Mouse (Mus musculus): Measurements from ENCODE around the gene Gne.
A peak's percentile ranks its signal among the peaks of the same experiment; 100 is the strongest.
"Not testable (repeated sequence)": the region's sequence is repeated elsewhere in the genome, so short reads cannot be mapped to it uniquely, and the experiment has no call there.

The Gne gene

GRCm38 (mm10) chr4:44072873-44073441 lies 11.0 kb downstream of the Gne start:
- ATAC-seq (ENCODE audit: low TSS enrichment) = peak; percentile 62; the same call in 1 of the 2 replicates

- ATAC-seq (ENCODE audit: low TSS enrichment) = peak; percentile 97
These were observed 11.7 kb downstream of the Gne start for GRCm38 (mm10) chr4:44072146-44072872.

GRCm38 (mm10) chr4:44071741-44072145 lies 12.2 kb downstream of the Gne start:
- peak; percentile 42 for ATAC-seq (ENCODE audit: low TSS enrichment)

- ATAC-seq (ENCODE audit: low TSS enrichment) = no peak
These were observed 13.3 kb downstream of the Gne start for GRCm38 (mm10) chr4:44070641-44071040.

- no peak for ATAC-seq (ENCODE audit: low TSS enrichment)
These were observed 14.6 kb downstream of the Gne start for GRCm38 (mm10) chr4:44069411-44069810.

GRCm38 (mm10) chr4:44068736-44069135 lies 15.2 kb downstream of the Gne start:
- ATAC-seq (ENCODE audit: low TSS enrichment) = no peak

- no peak for ATAC-seq (ENCODE audit: low TSS enrichment)
These were observed 17.1 kb downstream of the Gne start for GRCm38 (mm10) chr4:44066891-44067290.

GRCm38 (mm10) chr4:44065355-44066025 lies 18.5 kb downstream of the Gne start:
- ATAC-seq (ENCODE audit: low TSS enrichment) = peak; percentile 84

- ATAC-seq (ENCODE audit: low TSS enrichment) = peak; percentile 24
These were observed 21.2 kb downstream of the Gne start for GRCm38 (mm10) chr4:44062816-44063215.

- peak; percentile 42; the same call in 1 of the 2 replicates for ATAC-seq (ENCODE audit: low TSS enrichment)
These were observed 21.9 kb downstream of the Gne start for GRCm38 (mm10) chr4:44062062-44062461.

GRCm38 (mm10) chr4:44059674-44060073 lies 24.3 kb downstream of the Gne start:
- ATAC-seq (ENCODE audit: low TSS enrichment) = no peak

GRCm38 (mm10) chr4:44049812-44050211 lies 34.2 kb downstream of the Gne start:
- ATAC-seq (ENCODE audit: low TSS enrichment) = no peak

- no peak for ATAC-seq (ENCODE audit: low TSS enrichment)
These were observed 37.9 kb downstream of the Gne start for GRCm38 (mm10) chr4:44046066-44046465.

- ATAC-seq (ENCODE audit: low TSS enrichment) = no peak
These were observed 39.2 kb downstream of the Gne start for GRCm38 (mm10) chr4:44044685-44045356.

GRCm38 (mm10) chr4:44043182-44043581 lies 40.8 kb downstream of the Gne start:
- ATAC-seq (ENCODE audit: low TSS enrichment) = not testable (repeated sequence)

- no peak for ATAC-seq (ENCODE audit: low TSS enrichment)
These were observed 41.5 kb downstream of the Gne start for GRCm38 (mm10) chr4:44042429-44042828.

- no peak for ATAC-seq (ENCODE audit: low TSS enrichment)
These were observed 43.2 kb downstream of the Gne start for GRCm38 (mm10) chr4:44040802-44041201.

GRCm38 (mm10) chr4:44036455-44036854 lies 47.5 kb downstream of the Gne start:
- ATAC-seq (ENCODE audit: low TSS enrichment) = no peak

GRCm38 (mm10) chr4:44031521-44031920 lies 52.5 kb downstream of the Gne start:
- ATAC-seq (ENCODE audit: low TSS enrichment) = no peak

- ATAC-seq (ENCODE audit: low TSS enrichment) = no peak
These were observed 54.3 kb downstream of the Gne start for GRCm38 (mm10) chr4:44029661-44030066.

- ATAC-seq (ENCODE audit: low TSS enrichment) = peak; percentile 90
These were observed 55.5 kb downstream of the Gne start for GRCm38 (mm10) chr4:44028303-44029135.

Measured in frontal cortex, adult (tissue).